Mouse (Mus musculus) spleen, adult 2 months (tissue): ENCODE data around the gene Aldh4a1. TPM values are rescaled to one million over a fixed set of nuclear protein-coding genes. Genes with fewer than 3 reads are reported as not detected.

Experiments used
- DNase-seq, 2 experiments: peaks; one replicate each; pipeline versions ENCODE4 v3.0.0 to v3.0.0-alpha.2; 2012 to 2021; ENCODE audit warnings: low spot score in 2 of 2, low read depth in 1 of 2
- H3K27ac ChIP-seq: fragments of 200-500 bp; 2 replicates; pipeline ENCODE4 v1.5.1; 2012; ENCODE audit warnings: low read length, inconsistent platforms; ENCODE audit not compliant: insufficient read depth
- H3K27me3 ChIP-seq: fragments of 200-500 bp; 2 replicates; pipeline ENCODE4 v1.6.1; 2012; ENCODE audit warnings: mild to moderate bottlenecking, moderate library complexity, low read length, inconsistent platforms; ENCODE audit not compliant: control insufficient read depth, insufficient read depth
- H3K36me3 ChIP-seq: fragments of 200-500 bp; 2 replicates; pipeline ENCODE4 v1.6.1; 2012; ENCODE audit warnings: mild to moderate bottlenecking, low read length, inconsistent platforms; ENCODE audit not compliant: control insufficient read depth, insufficient read depth
- H3K4me1 ChIP-seq: fragments of 200-500 bp; 2 replicates; pipeline ENCODE4 v1.6.1; 2011; ENCODE audit warnings: inconsistent platforms; ENCODE audit not compliant: control insufficient read depth, insufficient read depth, insufficient read length
- H3K4me3 ChIP-seq: fragments of 200-500 bp; 2 replicates; pipeline ENCODE4 v1.5.1; 2011; ENCODE audit warnings: mild to moderate bottlenecking, inconsistent platforms; ENCODE audit not compliant: insufficient read depth, insufficient read length; ENCODE audit errors: extremely low read depth
- CTCF ChIP-seq: fragments of 200-500 bp; IDR thresholded peaks from 2 replicates; pipeline ENCODE4 v1.5.1; 2011; ENCODE audit warnings: mild to moderate bottlenecking, inconsistent platforms; ENCODE audit not compliant: insufficient read depth, insufficient read length, insufficient replicate concordance; ENCODE audit errors: extremely low read depth
- POLR2A ChIP-seq: fragments of 200-500 bp; IDR thresholded peaks from 2 replicates; pipeline ENCODE4 v1.6.1; 2011; ENCODE audit warnings: low read depth, low read length, inconsistent platforms
- WGBS: fragments of 180-500 bp; shearing (Covaris S2); methylation state at CpG from one replicate; pipeline ENCODE4 v1.1.7; 2018; 5-methylcytosine and 5-hydroxymethylcytosine counted together
- polyA plus RNA-seq: library from polyadenylated mRNA; depleted of rRNA; stranded (reverse); fragments of >200 nt; gene quantifications from 2 replicates; pipeline ENCODE4 v1.2.3, GENCODE M21; 2012

Aldh4a1 gene
- polyA plus RNA-seq, 1 experiment, result 18.9 TPM

DNA sequence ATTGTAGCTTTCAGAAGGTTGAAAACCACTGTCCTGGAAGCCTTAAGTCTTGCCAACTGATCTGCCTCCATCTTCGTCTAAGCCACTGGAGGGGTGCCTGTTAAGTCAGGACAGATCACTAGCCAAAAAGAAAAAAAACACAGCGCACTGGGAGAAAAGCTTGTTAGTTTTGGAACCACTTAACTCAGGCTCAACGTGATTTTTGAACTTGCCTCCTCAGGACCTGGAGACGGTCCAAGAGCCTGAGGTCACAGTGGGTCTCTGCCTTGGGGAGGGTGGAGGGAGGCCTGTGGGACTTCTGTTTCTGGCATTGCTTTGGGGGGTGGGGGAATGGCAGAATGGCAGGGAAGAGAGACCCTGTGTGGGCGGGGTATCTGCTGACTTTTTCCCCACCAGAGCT lies 8.5 kb downstream of the Aldh4a1 start:
- TF ChIP-seq POLR2A (no peak), CTCF (no peak)
- Histone ChIP-seq H3K36me3 (no peaks in the 10 kb centered on the region), H3K4me1 (no peaks in the 10 kb centered on the region), H3K27me3 (no peaks in the 10 kb centered on the region), H3K4me3 (no peak overlapping the region), H3K27ac (no peak overlapping the region)
- no peak for DNase-seq
- WGBS, result 75% methylated on average over 5 of the region's 5 CpGs

DNA sequence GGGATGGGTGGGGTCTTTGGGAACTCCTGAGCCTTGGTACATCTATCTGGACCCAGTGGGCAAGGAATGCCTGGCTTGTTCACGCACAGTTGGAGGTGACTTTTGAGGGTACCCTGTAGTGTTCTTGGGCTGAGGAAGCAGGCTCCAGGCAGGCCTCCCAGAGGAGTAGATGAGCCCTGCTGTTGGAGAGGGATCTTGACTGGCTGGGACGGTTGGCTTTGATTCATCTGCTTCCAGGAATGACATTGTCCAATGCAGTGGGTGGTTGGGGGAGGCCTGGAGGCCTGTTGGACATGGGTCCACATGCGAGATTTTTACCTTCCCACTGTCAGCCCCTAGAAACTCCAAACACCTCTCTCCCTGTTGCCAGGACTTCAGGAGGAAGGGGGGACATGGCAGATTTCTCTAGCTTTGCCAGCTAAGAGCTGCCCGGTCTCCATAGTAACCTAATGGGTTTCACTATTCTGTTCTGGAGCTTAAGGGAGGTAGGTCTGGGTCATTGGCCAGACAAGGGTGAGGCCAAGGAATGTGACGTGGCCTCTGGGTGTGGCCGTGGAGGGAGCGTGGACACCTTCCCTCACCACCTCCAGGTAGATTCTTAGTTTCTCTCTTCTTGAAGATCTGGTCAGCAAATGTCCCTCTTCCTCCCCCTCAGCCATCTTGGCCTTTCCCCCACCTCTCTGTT lies 9.0 kb downstream of the Aldh4a1 start:
- 86% methylated on average over 7 of the region's 7 CpGs for WGBS
- H3K4me1 ChIP-seq, result no peaks in the 10 kb centered on the region
- DNase-seq, result no peak
- H3K27ac ChIP-seq, result no peak overlapping the region
- H3K4me3 ChIP-seq, result no peak overlapping the region
- no peaks in the 10 kb centered on the region for H3K27me3 ChIP-seq
- TF ChIP-seq CTCF (no peak), POLR2A (no peak)
- H3K36me3 ChIP-seq, result no peaks in the 10 kb centered on the region

DNA sequence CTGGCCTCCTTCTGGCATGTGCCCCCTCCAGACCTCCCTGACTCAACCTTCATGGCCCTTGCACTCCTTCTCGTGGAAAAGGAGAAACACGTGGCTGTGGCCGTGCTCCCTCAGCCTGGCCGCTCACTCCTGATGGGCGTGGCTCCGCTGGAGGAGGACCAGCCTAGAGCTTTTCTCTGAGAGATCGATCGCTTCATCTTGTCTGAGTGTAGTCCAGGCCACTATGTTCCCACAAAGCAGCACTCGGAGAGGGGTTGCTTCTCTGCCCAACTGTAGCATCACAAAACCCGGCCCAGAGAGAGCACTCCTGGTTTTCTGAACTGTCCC lies 9.6 kb downstream of the Aldh4a1 start:
- Histone ChIP-seq H3K27ac (no peak overlapping the region), H3K36me3 (no peaks in the 10 kb centered on the region), H3K4me1 (no peaks in the 10 kb centered on the region), H3K27me3 (no peaks in the 10 kb centered on the region), H3K4me3 (no peak overlapping the region)
- WGBS, result 85% methylated on average over 10 of the region's 10 CpGs
- no peak for DNase-seq
- TF ChIP-seq POLR2A (no peak), CTCF (no peak)

DNA sequence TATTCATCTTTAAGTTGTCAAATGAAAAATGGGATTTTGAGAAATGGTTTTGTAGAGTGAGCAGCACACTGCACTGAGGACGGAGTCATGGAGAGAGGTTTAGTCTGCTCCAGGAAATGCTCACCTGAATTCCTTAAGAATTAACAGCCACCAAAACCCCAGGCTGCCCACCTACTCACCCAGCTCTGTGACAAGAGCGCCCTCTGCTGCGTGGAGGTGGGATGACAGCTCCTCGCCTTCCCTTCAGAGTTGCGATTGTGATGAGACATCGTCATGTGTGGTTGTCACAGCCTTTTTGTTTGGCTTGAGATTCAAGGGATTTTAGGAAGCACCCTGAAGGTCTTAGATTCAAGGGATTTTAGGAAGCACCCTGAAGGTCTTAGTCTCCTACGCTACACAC lies 13.7 kb downstream of the Aldh4a1 start:
- Histone ChIP-seq H3K36me3 (no peaks in the 10 kb centered on the region), H3K4me3 (no peak overlapping the region), H3K4me1 (peaks cover 9% of the 10 kb centered on the region; the same call in 1 of the 2 replicates), H3K27ac (no peak overlapping the region), H3K27me3 (no peaks in the 10 kb centered on the region)
- WGBS, result 36% methylated on average over 7 of the region's 7 CpGs
- DNase-seq, result peak in 1 of 2 experiments; percentile 49
- peak; percentile 99 for TF ChIP-seq CTCF
- TF ChIP-seq POLR2A, result no peak

DNA sequence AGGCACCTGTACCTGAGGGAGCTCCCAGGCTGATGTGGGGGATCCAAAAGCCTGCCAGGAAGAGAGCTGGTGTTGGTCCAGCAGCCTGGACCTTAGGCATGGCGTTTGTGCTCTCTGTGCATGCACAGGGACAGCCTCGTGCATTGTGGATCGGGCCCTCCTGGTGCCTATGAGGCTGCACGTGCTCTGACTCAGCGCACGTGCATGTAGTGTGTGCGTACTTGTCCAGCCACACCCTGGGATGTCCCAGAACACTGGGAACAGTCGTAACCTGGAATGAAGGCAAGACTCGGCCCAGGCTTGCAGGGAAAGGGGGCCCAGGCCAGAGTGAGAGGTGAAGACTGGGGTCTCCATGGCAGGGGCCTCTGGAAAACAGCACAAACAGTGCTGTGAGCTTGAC lies 15.2 kb downstream of the Aldh4a1 start:
- Histone ChIP-seq H3K27ac (no peak overlapping the region), H3K4me1 (peaks cover 9% of the 10 kb centered on the region; the same call in 1 of the 2 replicates), H3K36me3 (no peaks in the 10 kb centered on the region), H3K4me3 (no peak overlapping the region), H3K27me3 (no peaks in the 10 kb centered on the region)
- DNase-seq, result no peak
- WGBS, result 94% methylated on average over 9 of the region's 9 CpGs
- TF ChIP-seq CTCF, result no peak
- TF ChIP-seq POLR2A, result no peak

DNA sequence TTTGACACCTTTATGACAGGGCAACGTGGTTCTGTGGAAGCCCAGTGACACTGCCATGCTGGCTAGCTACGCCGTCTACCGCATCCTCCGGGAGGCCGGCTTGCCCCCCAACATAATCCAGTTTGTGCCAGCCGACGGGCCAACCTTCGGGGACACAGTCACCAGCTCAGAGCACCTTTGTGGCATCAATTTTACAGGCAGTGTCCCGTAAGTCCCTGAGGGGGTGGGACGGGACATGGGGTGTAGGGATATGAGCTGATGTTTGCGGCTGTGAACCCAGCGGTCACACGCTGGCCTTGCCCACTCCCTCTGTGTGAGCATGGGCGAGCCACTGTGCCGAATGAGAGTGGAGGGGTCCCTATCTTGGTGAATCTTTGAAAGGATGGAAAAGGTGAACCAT lies 15.7 kb downstream of the Aldh4a1 start:
- TF ChIP-seq POLR2A, result no peak
- TF ChIP-seq CTCF, result no peak
- no peak for DNase-seq
- Histone ChIP-seq H3K4me3 (no peak overlapping the region), H3K27ac (no peak overlapping the region), H3K4me1 (peaks cover 9% of the 10 kb centered on the region; the same call in 1 of the 2 replicates), H3K36me3 (no peaks in the 10 kb centered on the region; the same call in 1 of the 2 replicates), H3K27me3 (no peaks in the 10 kb centered on the region)
- WGBS, result 95% methylated on average over 16 of the region's 16 CpGs

DNA sequence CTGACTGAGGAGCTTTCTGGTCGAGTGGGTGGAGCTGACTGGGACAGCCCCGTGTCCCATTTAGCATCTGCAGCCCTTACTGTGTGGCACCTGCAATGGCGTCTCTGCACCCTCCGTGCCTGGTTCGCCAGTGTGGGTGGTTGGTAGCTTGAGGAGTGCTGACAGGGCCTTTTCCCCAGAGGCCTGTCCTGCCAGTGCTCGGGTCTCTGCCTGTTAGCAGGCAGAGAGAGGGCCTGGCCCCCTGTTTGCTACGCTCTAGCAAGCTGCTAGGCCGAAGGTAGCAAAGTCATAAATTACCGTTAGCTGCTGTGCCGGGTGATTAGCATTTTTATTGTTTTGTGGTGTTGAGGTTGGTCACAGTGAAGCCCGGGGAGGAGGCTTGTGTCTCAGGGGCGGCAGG lies 17.1 kb downstream of the Aldh4a1 start:
- no peak for DNase-seq
- Histone ChIP-seq H3K36me3 (peaks cover 1% of the 10 kb centered on the region), H3K27ac (no peak overlapping the region), H3K4me3 (no peak overlapping the region), H3K27me3 (no peaks in the 10 kb centered on the region), H3K4me1 (peaks cover 9% of the 10 kb centered on the region; the same call in 1 of the 2 replicates)
- WGBS, result 20% methylated on average over 12 of the region's 12 CpGs
- no peak for TF ChIP-seq POLR2A
- no peak for TF ChIP-seq CTCF
